ENCODE assay signal across 12 mouse cellular contexts in the genomic region with DNA sequence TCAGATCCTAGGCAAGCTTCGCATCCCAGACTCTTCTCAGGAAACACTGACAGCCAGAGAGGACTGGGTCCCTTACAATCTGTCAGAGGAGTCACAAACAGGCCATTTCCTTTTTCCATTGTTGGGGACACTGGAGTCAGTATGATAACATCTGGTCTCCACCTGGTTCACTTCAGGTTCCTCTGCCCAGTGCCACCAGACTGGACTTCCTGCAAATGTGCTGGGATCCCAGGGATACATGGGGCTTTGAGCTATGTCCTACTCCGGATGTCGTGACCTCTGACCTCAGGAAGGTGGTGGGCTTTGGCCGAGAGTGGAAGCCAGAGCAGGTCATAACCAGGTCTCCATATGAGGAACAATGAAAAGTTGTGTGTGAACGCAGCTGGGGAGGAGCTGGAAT.
A peak's percentile ranks its signal among the peaks of the same experiment; 100 is the strongest.
DNase-seq lines count a peak whose midpoint lies in the region; ATAC-seq and TF ChIP-seq lines count a peak whose summit lies in the region.
"Had no signal": no experiment of that assay in that cellular context is flagged by ENCODE, and none has a peak within 500 bp of the region (broad histone marks: within the 10 kb centered on the region; RNA-seq: fewer than 3 reads in every experiment).

No protein-coding gene starts in this region.

- H3K4me1 ChIP-seq in kidney, adult 2 months (ENCODE audit: control insufficient read depth, insufficient read depth, low read length): no peaks in the 10 kb centered on the region
- no peaks in the 10 kb centered on the region for H3K4me1 ChIP-seq in lung, postnatal 0 days (ENCODE audit: insufficient read depth, low read depth, low read length)
- H3K4me1 ChIP-seq in forebrain, embryonic 15.5 days: peaks cover 6% of the 10 kb centered on the region

- TF ChIP-seq POLR2A in kidney, adult 2 months (IDR thresholded peaks at IDR 0.05; ENCODE audit: low read depth, low read length): no peak

- H3K9me3 ChIP-seq in lung, postnatal 0 days (ENCODE audit: low read length): no peaks in the 10 kb centered on the region
- no peaks in the 10 kb centered on the region for H3K9me3 ChIP-seq in forebrain, embryonic 15.5 days
- H3K9me3 ChIP-seq: lung, embryonic 15.5 days had no signal

- no peak overlapping the region for H3K4me2 ChIP-seq in lung, postnatal 0 days (replicated peaks; ENCODE audit: low read depth, low read length)
- no peak overlapping the region for H3K4me2 ChIP-seq in forebrain, embryonic 15.5 days (replicated peaks)
- H3K4me2 ChIP-seq: lung, embryonic 15.5 days had no signal

- DNase-seq in heart, adult 11 months: peak; percentile 98
- DNase-seq in heart, postnatal 36 days: no peak
- DNase-seq in adrenal gland, postnatal 14 days: peak; percentile 66
- DNase-seq in kidney, adult 2 months: peak; percentile 81
- peak; percentile 35 for DNase-seq in lung, postnatal 0 days (ENCODE audit: low spot score)
- no peak for DNase-seq in frontal cortex, postnatal 36 days (ENCODE audit: low spot score in 2 of 2)
- DNase-seq: cerebellum, postnatal 14 days had no signal

- TF ChIP-seq EP300 in lung, postnatal 0 days (IDR thresholded peaks at IDR 0.05): peak; percentile 66

- ATAC-seq in lung, postnatal 0 days: peak; percentile 76
- no peak for ATAC-seq in erythroblast, adult 5-6 weeks (replicated peaks; ENCODE audit: low FRiP score, poor library complexity, severe bottlenecking)
- ATAC-seq in forebrain, embryonic 15.5 days (replicated peaks): no peak
- ATAC-seq: midbrain, embryonic 16.5 days had no signal

- WGBS in kidney, adult 2 months: 62% methylated on average over 5 of the region's 5 CpGs
- WGBS in lung, postnatal 0 days: 58% methylated on average over 5 of the region's 5 CpGs
- WGBS in forebrain, embryonic 15.5 days: 83% methylated on average over 5 of the region's 5 CpGs

- no peaks in the 10 kb centered on the region for H3K36me3 ChIP-seq in kidney, adult 2 months (ENCODE audit: control insufficient read depth, insufficient read depth, low read length)
- H3K36me3 ChIP-seq in lung, postnatal 0 days (ENCODE audit: insufficient read depth, low read length): no peaks in the 10 kb centered on the region
- no peaks in the 10 kb centered on the region for H3K36me3 ChIP-seq in forebrain, embryonic 15.5 days
- H3K36me3 ChIP-seq: lung, embryonic 15.5 days had no signal

- H3K27ac ChIP-seq in kidney, adult 2 months (ENCODE audit: insufficient read depth, low read depth, low read length): peak overlapping the region; percentile 32; the same call in 1 of the 2 replicates
- no peak overlapping the region for H3K27ac ChIP-seq in lung, postnatal 0 days (ENCODE audit: low read length)
- no peak overlapping the region for H3K27ac ChIP-seq in forebrain, embryonic 15.5 days (replicated peaks)
- H3K27ac ChIP-seq: lung, embryonic 15.5 days had no signal

- H3K9ac ChIP-seq in lung, postnatal 0 days (replicated peaks; ENCODE audit: low read depth): no peak overlapping the region
- no peak overlapping the region for H3K9ac ChIP-seq in forebrain, embryonic 15.5 days (replicated peaks)
- H3K9ac ChIP-seq: lung, embryonic 15.5 days had no signal

- no peak overlapping the region for H3K4me3 ChIP-seq in kidney, adult 2 months (ENCODE audit: insufficient read depth, low read depth, low read length)
- H3K4me3 ChIP-seq in lung, postnatal 0 days (ENCODE audit: low read depth, low read length): no peak overlapping the region
- no peak overlapping the region for H3K4me3 ChIP-seq in forebrain, embryonic 15.5 days
- H3K4me3 ChIP-seq: erythroblast, embryonic 14.5 days; lung, embryonic 15.5 days had no signal

- no peak for TF ChIP-seq CTCF in kidney, adult 2 months (conservative IDR thresholded peaks at IDR 0.05; ENCODE audit: insufficient read depth, insufficient read length, low read depth, low read length)
- TF ChIP-seq CTCF in lung, postnatal 0 days (IDR thresholded peaks at IDR 0.05): no peak

- intact Hi-C loops in heart, postnatal 36 days (cut with DNase I): no loop called here

- H3K27me3 ChIP-seq in kidney, adult 2 months (replicated peaks; ENCODE audit: control insufficient read depth, insufficient read depth, low read length): no peaks in the 10 kb centered on the region
- H3K27me3 ChIP-seq in lung, postnatal 0 days (replicated peaks; ENCODE audit: insufficient read depth, low read length): no peaks in the 10 kb centered on the region
- no peaks in the 10 kb centered on the region for H3K27me3 ChIP-seq in forebrain, embryonic 15.5 days
- H3K27me3 ChIP-seq: lung, embryonic 15.5 days had no signal

Comparison
In these comparisons a context has a peak if more than half of its experiments do, and no peak if none do; other contexts are left out.
1. DNase-seq: peak in heart, adult 11 months (single experiment), adrenal gland, postnatal 14 days (single experiment), kidney, adult 2 months (single experiment) and lung, postnatal 0 days (single experiment); none in heart, postnatal 36 days (0 of 2) and frontal cortex, postnatal 36 days (0 of 2).